In genomic region chr4:65126451-65127290, GRCm38 (mm10) we compare ENCODE assay signal across 9 mouse cellular contexts. TPM values are rescaled to one million over a fixed set of nuclear protein-coding genes. Genes with fewer than 3 reads are reported as not detected.
A peak's percentile ranks its signal among the peaks of the same experiment; 100 is the strongest.
DNase-seq lines count a peak whose midpoint lies in the region; ATAC-seq and TF ChIP-seq lines count a peak whose summit lies in the region.
"Had no signal": no experiment of that assay in that cellular context is flagged by ENCODE, and none has a peak within 500 bp of the region (broad histone marks: within the 10 kb centered on the region; RNA-seq: fewer than 3 reads in every experiment).

No protein-coding gene starts in this region.

- no peaks in the 10 kb centered on the region for H3K9me3 ChIP-seq in lung, embryonic 16.5 days (ENCODE audit: control insufficient read depth, low read length)

- 2% methylated on average over 23 of the region's 23 CpGs for WGBS in lung, embryonic 16.5 days
- 3% methylated on average over 23 of the region's 23 CpGs for WGBS in small intestine, adult 2 months

- peaks cover 10% of the 10 kb centered on the region for H3K4me1 ChIP-seq in lung, embryonic 16.5 days (replicated peaks; ENCODE audit: control insufficient read depth, insufficient read depth, low read length)
- no peaks in the 10 kb centered on the region for H3K4me1 ChIP-seq in small intestine, adult 2 months (ENCODE audit: control insufficient read depth, insufficient read depth, insufficient read length, low read length)

- ATAC-seq in lung, embryonic 16.5 days (ENCODE audit: low read depth), result peak; percentile 41

- peak overlapping the region; percentile 26 for H3K27ac ChIP-seq in lung, embryonic 16.5 days (ENCODE audit: low read length)
- 0 out of 2 replicates have a peak overlapping the region, but pooled peaks have one; percentile 21 for H3K27ac ChIP-seq in small intestine, adult 2 months (ENCODE audit: insufficient read depth, low read depth, low read length)

- H3K9ac ChIP-seq in lung, embryonic 16.5 days (ENCODE audit: low read length), result peak overlapping the region; percentile 69

- H3K27me3 ChIP-seq in lung, embryonic 16.5 days (ENCODE audit: control insufficient read depth, insufficient read depth, low read depth, low read length), result peaks cover 5% of the 10 kb centered on the region; the same call in 1 of the 2 replicates
- peaks cover 8% of the 10 kb centered on the region for H3K27me3 ChIP-seq in small intestine, adult 2 months (ENCODE audit: control insufficient read depth, insufficient read depth, low read length)

- no peak for TF ChIP-seq CTCF in small intestine, adult 2 months (IDR thresholded peaks at IDR 0.05; ENCODE audit: extremely low read depth, insufficient read length, insufficient replicate concordance, low read depth, low read length)

- H3K4me3 ChIP-seq in lung, embryonic 16.5 days (ENCODE audit: low read length), result peak overlapping the region; percentile 61
- H3K4me3 ChIP-seq in small intestine, adult 2 months (ENCODE audit: low read depth, low read length), result no peak overlapping the region; the same call in 1 of the 2 replicates

- intact Hi-C loops in gastrocnemius, postnatal 36 days (cut with DNase I), result no loop called here

- TF ChIP-seq POLR2A in small intestine, adult 2 months (IDR thresholded peaks at IDR 0.05; ENCODE audit: low read depth, low read length), result no peak

- peak overlapping the region; percentile 90 for H3K4me2 ChIP-seq in lung, embryonic 16.5 days (ENCODE audit: low read depth, low read length)

- no peaks in the 10 kb centered on the region for H3K36me3 ChIP-seq in lung, embryonic 16.5 days (ENCODE audit: control insufficient read depth, insufficient read depth, low read length)
- H3K36me3 ChIP-seq in small intestine, adult 2 months (ENCODE audit: control insufficient read depth, insufficient read depth, low read length), result no peaks in the 10 kb centered on the region

- peak; percentile 6 to 18 for DNase-seq in layer of hippocampus, postnatal 14 days (ENCODE audit: low spot score in 2 of 2)
- no peak for DNase-seq in layer of hippocampus, adult 8-10 months (ENCODE audit: low spot score in 2 of 2)
- peak; percentile 24 for DNase-seq in cerebellum, adult 9-11 months
- peak; percentile 23 to 25 for DNase-seq in gastrocnemius, postnatal 36 days
- DNase-seq in kidney, adult 8-10 months, result peak; percentile 25 to 43
- no peak for DNase-seq in spleen, postnatal 36 days (ENCODE audit: low spot score in 2 of 2)

RNA-seq across cellular contexts. Expression of gene Pappa, which starts 2.7 kb away (rescaled TPM):
- 1 to 10 TPM; 1.3 TPM for total RNA-seq in layer of hippocampus, postnatal 14 days (2021)
- 1 to 10 TPM; 1.1 to 1.3 (median 1.3) TPM for total RNA-seq in layer of hippocampus, adult 8-10 months (2022)
- total RNA-seq in gastrocnemius, postnatal 36 days (2021), result under 1 TPM; 0.39 to 0.41 TPM
- 0.74 and 0.87 TPM in 2 replicates for polyA plus RNA-seq in lung, embryonic 16.5 days (2015; fragmentation: Nextera tagmentation; extraction: Ambion mirVana)
- polyA plus RNA-seq in small intestine, adult 2 months (2012; rRNA removed), result 0.27 and 0.53 TPM in 2 replicates
- total RNA-seq: hematopoietic stem cell, adult 5-6 weeks had no signal

Comparison
In these comparisons a context has a peak if more than half of its experiments do, and no peak if none do; other contexts are left out.
1. DNase-seq: peak in layer of hippocampus, postnatal 14 days (2 of 2), cerebellum, adult 9-11 months (single experiment), gastrocnemius, postnatal 36 days (2 of 2) and kidney, adult 8-10 months (2 of 2); none in layer of hippocampus, adult 8-10 months (0 of 2) and spleen, postnatal 36 days (0 of 2).